Mouse (Mus musculus): ENCODE data around the gene Scgn.

GRCm38 (mm10) chr13:23959776-23960175 is 31.2 kb downstream of the Scgn start:
- TF ChIP-seq CTCF (IDR thresholded peaks at IDR 0.05; ENCODE audit: insufficient read depth, low read length) (no peak), POLR2A (IDR thresholded peaks at IDR 0.05; ENCODE audit: borderline replicate concordance, extremely low read depth, low read depth, low read length) (no peak)

Measured in lung, adult 2 months (tissue).